Mouse (Mus musculus) G1E (cell line): ENCODE measurements around the gene Rpl9-ps6. TPM values are rescaled to one million over a fixed set of nuclear protein-coding genes. Genes with fewer than 3 reads are reported as not detected.
"Not testable (repeated sequence)": the region's sequence is repeated elsewhere in the genome, so short reads cannot be mapped to it uniquely, and the experiment has no call there.

ENCODE experiments used
- ATAC-seq: 2 replicates; pipeline ENCODE4 v1.8.0; 2016; ENCODE audit warnings: mild to moderate bottlenecking; ENCODE audit not compliant: insufficient number of reproducible peaks, poor library complexity, low FRiP score, severe bottlenecking; ENCODE audit errors: extremely low read depth
- DNase-seq: peaks from one replicate; pipeline ENCODE4 v3.0.0; 2012; ENCODE audit warnings: low spot score
- H3K27me3 ChIP-seq: 2 replicates; pipeline ENCODE4 v1.6.1; 2012; ENCODE audit warnings: mild to moderate bottlenecking, low read length, inconsistent platforms; ENCODE audit not compliant: insufficient read depth
- H3K36me3 ChIP-seq: replicated peaks from 2 replicates; pipeline ENCODE3; 2012; ENCODE audit warnings: mild to moderate bottlenecking, inconsistent platforms
- H3K4me1 ChIP-seq: 2 replicates; pipeline ENCODE4 v1.6.1; 2012; ENCODE audit warnings: low read depth, low read length, inconsistent platforms, mixed read lengths; ENCODE audit not compliant: insufficient read depth
- H3K4me3 ChIP-seq: 2 replicates; pipeline ENCODE4 v1.5.1; 2012; ENCODE audit warnings: low read depth, mild to moderate bottlenecking, inconsistent platforms, low read length, moderate library complexity, mixed read lengths
- H3K9me3 ChIP-seq: replicated peaks from 2 replicates; pipeline ENCODE4 v1.6.1; 2012; ENCODE audit warnings: inconsistent platforms
- CTCF ChIP-seq: IDR thresholded peaks from 2 replicates; pipeline ENCODE4 v1.5.1; 2012; ENCODE audit warnings: low read depth, low read length, inconsistent platforms, mixed read lengths
- GATA1 ChIP-seq: IDR thresholded peaks from 2 replicates; pipeline ENCODE4 v1.6.1; 2012; ENCODE audit warnings: borderline replicate concordance, low read length, inconsistent platforms, mixed read lengths
- GATA2 ChIP-seq: IDR thresholded peaks from 2 replicates; pipeline ENCODE4 v1.6.1; 2012; ENCODE audit warnings: low read depth, low read length, inconsistent platforms, borderline replicate concordance
- POLR2AphosphoS5 ChIP-seq: IDR thresholded peaks from 2 replicates; pipeline ENCODE4 v1.6.1; 2012; ENCODE audit warnings: low read depth, low read length, inconsistent platforms; ENCODE audit not compliant: insufficient replicate concordance
- TAL1 ChIP-seq: conservative IDR thresholded peaks from 2 replicates; pipeline ENCODE4 v1.6.1; 2012; ENCODE audit warnings: low read depth, low read length, inconsistent platforms, mixed read lengths
- polyA plus RNA-seq: library from polyadenylated mRNA; stranded (reverse); fragments of >175 nt; gene quantifications from 2 replicates; pipeline ENCODE4 v1.2.3, GENCODE M21; 2012
- total RNA-seq, 2 experiments: library from RNA; stranded (forward) in 1 of 2; stranded (reverse) in 1 of 2; fragments of 200-1000 nt in 1 of 2; fragments of >200 nt in 1 of 2; fragmentation: Nextera tagmentation in 1 of 2; gene quantifications; 2 replicates each; pipeline ENCODE4 v1.2.3; 2014 to 2017

Rpl9-ps6 gene
- total and polyA plus RNA-seq, 3 experiments = 2.0 to 117 (median 18.3) TPM

DNA sequence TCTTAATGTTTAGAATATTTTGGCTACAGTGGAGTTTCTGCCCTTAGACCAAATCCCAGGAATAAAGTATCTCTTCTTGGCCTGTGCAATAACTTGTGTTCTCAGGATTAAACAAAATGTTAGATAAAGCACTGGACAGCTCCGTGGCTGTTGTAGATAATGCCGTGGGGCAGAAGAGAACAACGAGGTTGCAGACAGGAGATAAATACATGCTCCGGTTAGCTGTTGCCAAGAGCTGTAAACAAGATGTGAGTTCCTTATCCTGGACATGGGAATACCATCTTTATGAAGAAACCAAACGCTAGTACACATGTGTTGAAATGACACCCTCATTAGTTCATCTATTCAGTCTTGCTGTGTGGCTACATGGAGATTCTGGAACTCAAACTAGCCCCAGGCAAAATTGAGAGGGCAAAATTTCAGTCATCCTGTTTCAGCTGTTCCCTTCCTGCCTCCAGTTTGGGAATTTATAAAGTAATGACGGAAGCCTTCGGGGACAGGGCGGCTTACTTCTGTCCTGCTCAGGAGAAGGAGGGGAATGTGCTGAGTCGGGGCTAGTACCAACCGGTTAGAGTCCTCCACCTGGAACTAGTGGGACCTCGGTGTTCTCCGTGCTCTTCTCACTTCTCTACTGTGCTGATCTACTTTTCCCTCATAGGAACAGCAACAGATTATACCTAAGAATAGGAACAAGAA is 9.8 kb upstream of the Rpl9-ps6 start:
- H3K4me3 ChIP-seq = peak overlapping the region; percentile 34; the same call in 1 of the 2 replicates
- DNase-seq = no peak
- H3K4me1 ChIP-seq = peaks cover 57% of the 10 kb centered on the region
- peak; percentile 56 for ATAC-seq
- no peaks in the 10 kb centered on the region for H3K36me3 ChIP-seq
- no peaks in the 10 kb centered on the region for H3K27me3 ChIP-seq
- TF ChIP-seq GATA1 (no peak), GATA2 (no peak), CTCF (no peak), TAL1 (peak; percentile 50), POLR2AphosphoS5 (no peak)
- H3K9me3 ChIP-seq = peaks cover 5% of the 10 kb centered on the region; the same call in 1 of the 2 replicates

GRCm38 (mm10) chr19:32470570-32471263 is 4.3 kb upstream of the Rpl9-ps6 start:
- H3K27me3 ChIP-seq = no peaks in the 10 kb centered on the region
- H3K4me1 ChIP-seq = peaks cover 22% of the 10 kb centered on the region
- no peak overlapping the region for H3K4me3 ChIP-seq
- no peaks in the 10 kb centered on the region for H3K36me3 ChIP-seq
- TF ChIP-seq POLR2AphosphoS5 = no peak
- no peak for TF ChIP-seq GATA2
- TF ChIP-seq TAL1 = no peak
- TF ChIP-seq GATA1 = no peak
- TF ChIP-seq CTCF = no peak
- ATAC-seq = no peak
- H3K9me3 ChIP-seq = peaks cover 5% of the 10 kb centered on the region; the same call in 1 of the 2 replicates
- no peak for DNase-seq

DNA sequence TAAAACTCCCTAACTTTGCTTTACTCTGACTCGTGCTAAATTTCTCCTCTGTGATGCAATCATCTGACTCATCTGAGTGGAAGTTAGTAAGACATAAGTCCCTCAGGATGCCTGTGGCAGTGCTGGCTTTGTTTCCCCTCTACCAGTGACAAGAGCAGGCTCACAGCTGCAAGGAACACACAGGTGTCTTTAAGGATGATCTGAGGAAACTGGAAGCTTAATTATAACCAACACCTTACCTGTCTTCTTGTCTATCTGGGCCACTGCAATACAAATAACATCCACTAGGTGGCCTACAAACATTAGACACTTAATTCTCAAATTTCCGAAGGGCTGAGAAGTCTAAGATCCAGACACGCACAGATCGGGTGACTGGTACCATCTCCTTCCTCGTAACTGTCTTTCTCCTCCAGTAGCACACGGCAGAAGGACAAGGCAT is 3.7 kb upstream of the Rpl9-ps6 start:
- Histone ChIP-seq H3K9me3 (peaks cover 5% of the 10 kb centered on the region; the same call in 1 of the 2 replicates), H3K27me3 (peaks cover 2% of the 10 kb centered on the region; the same call in 1 of the 2 replicates), H3K4me1 (peaks cover 21% of the 10 kb centered on the region), H3K36me3 (no peaks in the 10 kb centered on the region), H3K4me3 (no peak overlapping the region)
- no peak for DNase-seq
- TF ChIP-seq CTCF = peak; percentile 87
- TF ChIP-seq POLR2AphosphoS5 = no peak
- ATAC-seq = no peak

GRCm38 (mm10) chr19:32467325-32467724 is 947 bp upstream of the Rpl9-ps6 start:
- H3K4me1 ChIP-seq = peaks cover 20% of the 10 kb centered on the region
- DNase-seq (no peak), ATAC-seq (no peak)

GRCm38 (mm10) chr19:32465228-32465627 is 1.1 kb downstream of the Rpl9-ps6 start:
- DNase-seq (no peak), ATAC-seq (no peak)
- Histone ChIP-seq H3K9me3 (no peaks in the 10 kb centered on the region), H3K36me3 (no peaks in the 10 kb centered on the region), H3K27me3 (peaks cover 2% of the 10 kb centered on the region; the same call in 1 of the 2 replicates), H3K4me3 (no peak overlapping the region), H3K4me1 (peaks cover 10% of the 10 kb centered on the region)
- TF ChIP-seq POLR2AphosphoS5 (no peak), GATA1 (no peak), GATA2 (no peak), CTCF (no peak), TAL1 (no peak)

More at GRCm38 (mm10) chr19:32467325-32467724, 947 bp upstream of the Rpl9-ps6 start:
- Histone ChIP-seq H3K9me3 (no peaks in the 10 kb centered on the region), H3K36me3 (no peaks in the 10 kb centered on the region), H3K27me3 (peaks cover 2% of the 10 kb centered on the region; the same call in 1 of the 2 replicates), H3K4me3 (no peak overlapping the region)
- TF ChIP-seq GATA1 = no peak
- TF ChIP-seq TAL1 = no peak
- TF ChIP-seq POLR2AphosphoS5 = no peak
- no peak for TF ChIP-seq CTCF
- no peak for TF ChIP-seq GATA2

- H3K36me3 ChIP-seq = no peaks in the 10 kb centered on the region
- H3K27me3 ChIP-seq = peaks cover 2% of the 10 kb centered on the region; the same call in 1 of the 2 replicates
- peaks cover 8% of the 10 kb centered on the region for H3K4me1 ChIP-seq
- TF ChIP-seq GATA2 (no peak), POLR2AphosphoS5 (no peak)
- no peak for ATAC-seq
- DNase-seq = no peak
- H3K4me3 ChIP-seq = no peak overlapping the region
- no peaks in the 10 kb centered on the region for H3K9me3 ChIP-seq
These were observed 3.3 kb downstream of the Rpl9-ps6 start for GRCm38 (mm10) chr19:32463037-32463436.

GRCm38 (mm10) chr19:32457631-32458030 is 8.7 kb downstream of the Rpl9-ps6 start:
- ATAC-seq, H3K4me3 ChIP-seq, H3K36me3 ChIP-seq, H3K9me3 ChIP-seq, DNase-seq, H3K4me1 ChIP-seq: not testable (repeated sequence)
- H3K27me3 ChIP-seq = peaks cover 17% of the 10 kb centered on the region
